Mouse (Mus musculus): Measurements from ENCODE around the gene Hoxd4. TPM values are rescaled to one million over a fixed set of nuclear protein-coding genes. Genes with fewer than 3 reads are reported as not detected.
A peak's percentile ranks its signal among the peaks of the same experiment; 100 is the strongest.

Gene Hoxd4
- polyA plus RNA-seq, 1 experiment from 2014 or later = 4.7 TPM

- 6% methylated on average over 1 of the region's 1 CpGs for WGBS
- Histone ChIP-seq H3K4me2 (ENCODE audit: low read depth, low read length) (no peak overlapping the region), H3K9me3 (ENCODE audit: control insufficient read depth, low read length) (no peaks in the 10 kb centered on the region), H3K4me3 (ENCODE audit: low read depth, low read length) (no peak overlapping the region), H3K27ac (ENCODE audit: low read depth, low read length) (no peak overlapping the region), H3K27me3 (ENCODE audit: control insufficient read depth, insufficient read depth, low read length) (peaks cover 5% of the 10 kb centered on the region; the same call in 1 of the 2 replicates), H3K4me1 (ENCODE audit: control insufficient read depth, insufficient read depth, low read length) (peaks cover 11% of the 10 kb centered on the region; the same call in 1 of the 2 replicates), H3K36me3 (ENCODE audit: control insufficient read depth, insufficient read depth, low read length) (no peaks in the 10 kb centered on the region), H3K9ac (replicated peaks; ENCODE audit: low read depth, low read length) (no peak overlapping the region)
- no peak for ATAC-seq (ENCODE audit: low read depth)
Observed at GRCm38 (mm10) chr2:74760146-74760545, 48.4 kb downstream of the Hoxd4 start.

GRCm38 (mm10) chr2:74761941-74762340, 50.2 kb downstream of the Hoxd4 start:
- H3K4me2 ChIP-seq (ENCODE audit: low read depth, low read length) = peak overlapping the region; percentile 100
- H3K4me1 ChIP-seq (ENCODE audit: control insufficient read depth, insufficient read depth, low read length) = peaks cover 11% of the 10 kb centered on the region; the same call in 1 of the 2 replicates
- peaks cover 5% of the 10 kb centered on the region; the same call in 1 of the 2 replicates for H3K27me3 ChIP-seq (ENCODE audit: control insufficient read depth, insufficient read depth, low read length)
- no peak overlapping the region for H3K27ac ChIP-seq (ENCODE audit: low read depth, low read length)
- no peak overlapping the region for H3K9ac ChIP-seq (replicated peaks; ENCODE audit: low read depth, low read length)
- 0 out of 2 replicates have a peak overlapping the region, but pooled peaks have one; percentile 52 for H3K4me3 ChIP-seq (ENCODE audit: low read depth, low read length)
- no peak for ATAC-seq (ENCODE audit: low read depth)
- no peaks in the 10 kb centered on the region for H3K36me3 ChIP-seq (ENCODE audit: control insufficient read depth, insufficient read depth, low read length)
- WGBS = 2% methylated on average over 13 of the region's 13 CpGs
- H3K9me3 ChIP-seq (ENCODE audit: control insufficient read depth, low read length) = no peaks in the 10 kb centered on the region

GRCm38 (mm10) chr2:74762522-74763244, 51.0 kb downstream of the Hoxd4 start, which contains the start of gene Hoxd1:
Gene Hoxd1, plus strand, starts transcription at chr2:74762980.
- no peak within 1 kb of the TSS for H3K27ac ChIP-seq (ENCODE audit: low read depth, low read length)
- H3K4me2 ChIP-seq (ENCODE audit: low read depth, low read length) = peak within 1 kb of the TSS; percentile 100
- H3K36me3 ChIP-seq (ENCODE audit: control insufficient read depth, insufficient read depth, low read length) = no peaks in the 10 kb centered on the region
- WGBS = under 1% methylated on average over 55 of the region's 61 CpGs
- ATAC-seq (ENCODE audit: low read depth) = peak; percentile 95
- H3K4me3 ChIP-seq (ENCODE audit: low read depth, low read length) = peak within 1 kb of the TSS; percentile 52
- H3K9me3 ChIP-seq (ENCODE audit: control insufficient read depth, low read length) = no peaks in the 10 kb centered on the region
- peaks cover 11% of the 10 kb centered on the region; the same call in 1 of the 2 replicates for H3K4me1 ChIP-seq (ENCODE audit: control insufficient read depth, insufficient read depth, low read length)
- peak within 1 kb of the TSS; percentile 41 for H3K9ac ChIP-seq (replicated peaks; ENCODE audit: low read depth, low read length)
- H3K27me3 ChIP-seq (ENCODE audit: control insufficient read depth, insufficient read depth, low read length) = peaks cover 5% of the 10 kb centered on the region; the same call in 1 of the 2 replicates

GRCm38 (mm10) chr2:74763245-74763735, 51.6 kb downstream of the Hoxd4 start:
- under 1% methylated on average over 53 of the region's 53 CpGs for WGBS
- Histone ChIP-seq H3K36me3 (ENCODE audit: control insufficient read depth, insufficient read depth, low read length) (no peaks in the 10 kb centered on the region), H3K27ac (ENCODE audit: low read depth, low read length) (no peak overlapping the region), H3K4me3 (ENCODE audit: low read depth, low read length) (peak overlapping the region; percentile 52), H3K9me3 (ENCODE audit: control insufficient read depth, low read length) (no peaks in the 10 kb centered on the region), H3K9ac (replicated peaks; ENCODE audit: low read depth, low read length) (peak overlapping the region; percentile 41), H3K4me2 (ENCODE audit: low read depth, low read length) (peak overlapping the region; percentile 100), H3K27me3 (ENCODE audit: control insufficient read depth, insufficient read depth, low read length) (peaks cover 5% of the 10 kb centered on the region; the same call in 1 of the 2 replicates), H3K4me1 (ENCODE audit: control insufficient read depth, insufficient read depth, low read length) (peaks cover 11% of the 10 kb centered on the region; the same call in 1 of the 2 replicates)
- peak; percentile 62; the same call in 1 of the 2 replicates for ATAC-seq (ENCODE audit: low read depth)

GRCm38 (mm10) chr2:74763976-74764375, 52.2 kb downstream of the Hoxd4 start:
- H3K4me2 ChIP-seq (ENCODE audit: low read depth, low read length) = no peak overlapping the region

GRCm38 (mm10) chr2:74774359-74774758, 62.6 kb downstream of the Hoxd4 start:
- H3K36me3 ChIP-seq (ENCODE audit: control insufficient read depth, insufficient read depth, low read length) = no peaks in the 10 kb centered on the region
- no peak overlapping the region for H3K4me3 ChIP-seq (ENCODE audit: low read depth, low read length)
- no peaks in the 10 kb centered on the region for H3K9me3 ChIP-seq (ENCODE audit: control insufficient read depth, low read length)
- H3K27me3 ChIP-seq (ENCODE audit: control insufficient read depth, insufficient read depth, low read length) = no peaks in the 10 kb centered on the region
- H3K9ac ChIP-seq (replicated peaks; ENCODE audit: low read depth, low read length) = no peak overlapping the region
- H3K27ac ChIP-seq (ENCODE audit: low read depth, low read length) = no peak overlapping the region
- no peak for ATAC-seq (ENCODE audit: low read depth)
- H3K4me2 ChIP-seq (ENCODE audit: low read depth, low read length) = no peak overlapping the region
- H3K4me1 ChIP-seq (ENCODE audit: control insufficient read depth, insufficient read depth, low read length) = no peaks in the 10 kb centered on the region
- 91% methylated on average over 2 of the region's 2 CpGs for WGBS

More at GRCm38 (mm10) chr2:74763976-74764375, 52.2 kb downstream of the Hoxd4 start:
- peaks cover 11% of the 10 kb centered on the region; the same call in 1 of the 2 replicates for H3K4me1 ChIP-seq (ENCODE audit: control insufficient read depth, insufficient read depth, low read length)
- H3K36me3 ChIP-seq (ENCODE audit: control insufficient read depth, insufficient read depth, low read length) = no peaks in the 10 kb centered on the region
- H3K27ac ChIP-seq (ENCODE audit: low read depth, low read length) = no peak overlapping the region
- peaks cover 5% of the 10 kb centered on the region; the same call in 1 of the 2 replicates for H3K27me3 ChIP-seq (ENCODE audit: control insufficient read depth, insufficient read depth, low read length)
- 52% methylated on average over 10 of the region's 10 CpGs for WGBS
- H3K9ac ChIP-seq (replicated peaks; ENCODE audit: low read depth, low read length) = no peak overlapping the region
- no peaks in the 10 kb centered on the region for H3K9me3 ChIP-seq (ENCODE audit: control insufficient read depth, low read length)
- H3K4me3 ChIP-seq (ENCODE audit: low read depth, low read length) = peak overlapping the region; percentile 52
- ATAC-seq (ENCODE audit: low read depth) = no peak

GRCm38 (mm10) chr2:74777536-74778275, 66.0 kb downstream of the Hoxd4 start:
- 69% methylated on average over 13 of the region's 13 CpGs for WGBS
- no peaks in the 10 kb centered on the region for H3K4me1 ChIP-seq (ENCODE audit: control insufficient read depth, insufficient read depth, low read length)
- no peaks in the 10 kb centered on the region for H3K36me3 ChIP-seq (ENCODE audit: control insufficient read depth, insufficient read depth, low read length)
- no peak overlapping the region for H3K9ac ChIP-seq (replicated peaks; ENCODE audit: low read depth, low read length)
- H3K27me3 ChIP-seq (ENCODE audit: control insufficient read depth, insufficient read depth, low read length) = no peaks in the 10 kb centered on the region
- no peak overlapping the region for H3K4me3 ChIP-seq (ENCODE audit: low read depth, low read length)
- no peaks in the 10 kb centered on the region for H3K9me3 ChIP-seq (ENCODE audit: control insufficient read depth, low read length)
- no peak overlapping the region for H3K4me2 ChIP-seq (ENCODE audit: low read depth, low read length)
- no peak for ATAC-seq (ENCODE audit: low read depth)
- no peak overlapping the region for H3K27ac ChIP-seq (ENCODE audit: low read depth, low read length)
